Mouse (Mus musculus): ENCODE data around the gene Usp6nl. TPM values are rescaled to one million over a fixed set of nuclear protein-coding genes. Genes with fewer than 3 reads are reported as not detected.
A peak's percentile ranks its signal among the peaks of the same experiment; 100 is the strongest.

Gene Usp6nl
- total and polyA plus RNA-seq, 3 experiments: 8.9 to 67.1 (median 24.8) TPM

- DNase-seq (ENCODE audit: low read depth, low spot score): no peak
- Histone ChIP-seq H3K4me3 (ENCODE audit: control insufficient read depth in 1 of 2, insufficient read depth in 1 of 2, low read depth in 2 of 2, low read length in 2 of 2) (no peak overlapping the region), H3K36me3 (ENCODE audit: control insufficient read depth in 1 of 2, insufficient read depth in 2 of 2, low read length in 2 of 2) (peaks cover 0 to 23% of the 10 kb centered on the region in 2 experiments; a peak in 2 of 4 replicates), H3K27ac (ENCODE audit: control insufficient read depth, low read depth, low read length) (no peak overlapping the region), H3K9me3 (replicated peaks; ENCODE audit: insufficient read depth, low read length) (no peaks in the 10 kb centered on the region), H3K27me3 (ENCODE audit: control insufficient read depth in 1 of 2, insufficient read depth in 2 of 2, low read length in 2 of 2) (no peaks in the 10 kb centered on the region), H3K4me1 (ENCODE audit: control insufficient read depth in 1 of 2, insufficient read depth in 2 of 2, low read length in 2 of 2) (no peaks in the 10 kb centered on the region), H3K9ac (ENCODE audit: control insufficient read depth, low read depth, low read length, poor library complexity, severe bottlenecking) (no peak overlapping the region), H3K79me2 (ENCODE audit: control insufficient read depth, insufficient read depth, low read length, poor library complexity) (no peaks in the 10 kb centered on the region)
- TF ChIP-seq JUND (IDR thresholded peaks at IDR 0.05; ENCODE audit: low read depth, low read length): no peak
- TF ChIP-seq ZMIZ1 (IDR thresholded peaks at IDR 0.05; ENCODE audit: low read depth, low read length): no peak
- no peak for TF ChIP-seq POLR2AphosphoS2 (IDR thresholded peaks at IDR 0.05; ENCODE audit: low read length)
- no peak for TF ChIP-seq MAX (IDR thresholded peaks at IDR 0.05; ENCODE audit: low read length)
These were observed 91.3 kb downstream of the Usp6nl start for GRCm38 (mm10) chr2:6413723-6414122.

GRCm38 (mm10) chr2:6414400-6414799 is 91.9 kb downstream of the Usp6nl start:
- H3K27ac ChIP-seq (ENCODE audit: control insufficient read depth, low read depth, low read length): no peak overlapping the region
- no peaks in the 10 kb centered on the region for H3K9me3 ChIP-seq (replicated peaks; ENCODE audit: insufficient read depth, low read length)
- H3K79me2 ChIP-seq (ENCODE audit: control insufficient read depth, insufficient read depth, low read length, poor library complexity): no peaks in the 10 kb centered on the region
- no peaks in the 10 kb centered on the region for H3K27me3 ChIP-seq (ENCODE audit: control insufficient read depth in 1 of 2, insufficient read depth in 2 of 2, low read length in 2 of 2)
- no peak overlapping the region for H3K4me3 ChIP-seq (ENCODE audit: control insufficient read depth in 1 of 2, insufficient read depth in 1 of 2, low read depth in 2 of 2, low read length in 2 of 2)
- DNase-seq (ENCODE audit: low read depth, low spot score): no peak
- H3K36me3 ChIP-seq (ENCODE audit: control insufficient read depth in 1 of 2, insufficient read depth in 2 of 2, low read length in 2 of 2): peaks cover 0 to 23% of the 10 kb centered on the region in 2 experiments; a peak in 2 of 4 replicates
- no peaks in the 10 kb centered on the region for H3K4me1 ChIP-seq (ENCODE audit: control insufficient read depth in 1 of 2, insufficient read depth in 2 of 2, low read length in 2 of 2)
- no peak for TF ChIP-seq EP300 (IDR thresholded peaks at IDR 0.05; ENCODE audit: low read depth in 1 of 2, low read length in 2 of 2)
- no peak for TF ChIP-seq SMC3 (IDR thresholded peaks at IDR 0.05; ENCODE audit: low read depth, low read length)
- no peak for TF ChIP-seq CTCF (IDR thresholded peaks at IDR 0.05 in 2 of 3, conservative IDR thresholded peaks at IDR 0.05 in 1 of 3; ENCODE audit: control insufficient read depth in 1 of 3, insufficient read depth in 1 of 3, low read depth in 2 of 3, low read length in 3 of 3, poor library complexity in 1 of 3, severe bottlenecking in 1 of 3)
- no peak for TF ChIP-seq USF1 (IDR thresholded peaks at IDR 0.05; ENCODE audit: low read depth, low read length)
- H3K9ac ChIP-seq (ENCODE audit: control insufficient read depth, low read depth, low read length, poor library complexity, severe bottlenecking): no peak overlapping the region

DNA sequence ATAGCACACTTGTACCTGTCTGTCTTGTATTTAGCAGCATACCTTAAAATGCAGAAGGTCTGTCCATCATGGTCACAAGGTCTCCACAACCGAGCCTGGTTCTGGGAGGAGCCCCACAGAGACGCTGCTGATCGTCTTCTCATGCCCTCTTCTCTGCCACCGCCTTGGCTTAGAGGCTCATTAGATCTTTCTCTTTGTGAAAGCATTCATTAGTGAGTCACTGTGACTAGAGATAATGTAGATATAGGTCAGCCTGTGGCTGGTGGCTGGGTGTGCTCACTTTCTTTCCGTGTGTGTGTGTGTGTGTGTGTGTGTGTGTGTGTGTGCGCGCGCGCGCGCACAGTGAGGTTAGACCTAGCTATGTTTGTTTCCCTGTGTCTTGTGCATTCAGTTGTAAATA is 94.7 kb downstream of the Usp6nl start:
- H3K27me3 ChIP-seq (ENCODE audit: control insufficient read depth in 1 of 2, insufficient read depth in 2 of 2, low read length in 2 of 2): no peaks in the 10 kb centered on the region
- no peak overlapping the region for H3K9ac ChIP-seq (ENCODE audit: control insufficient read depth, low read depth, low read length, poor library complexity, severe bottlenecking)
- H3K79me2 ChIP-seq (ENCODE audit: control insufficient read depth, insufficient read depth, low read length, poor library complexity): no peaks in the 10 kb centered on the region
- no peaks in the 10 kb centered on the region for H3K4me1 ChIP-seq (ENCODE audit: control insufficient read depth in 1 of 2, insufficient read depth in 2 of 2, low read length in 2 of 2)
- H3K27ac ChIP-seq (ENCODE audit: control insufficient read depth, low read depth, low read length): no peak overlapping the region
- no peak for TF ChIP-seq MYB (IDR thresholded peaks at IDR 0.05; ENCODE audit: low read depth, low read length)
- TF ChIP-seq ETS1 (IDR thresholded peaks at IDR 0.05; ENCODE audit: low read depth, low read length): no peak
- TF ChIP-seq CHD2 (IDR thresholded peaks at IDR 0.05; ENCODE audit: low read length): no peak
- TF ChIP-seq RAD21 (IDR thresholded peaks at IDR 0.05; ENCODE audit: low read depth, low read length): no peak
- TF ChIP-seq KAT2A (conservative IDR thresholded peaks at IDR 0.05; ENCODE audit: low read depth, low read length): no peak
- TF ChIP-seq E2F4 (IDR thresholded peaks at IDR 0.05; ENCODE audit: borderline replicate concordance, low read depth, low read length): no peak
- TF ChIP-seq CHD1 (IDR thresholded peaks at IDR 0.05; ENCODE audit: low read depth, low read length): no peak
- TF ChIP-seq BHLHE40 (IDR thresholded peaks at IDR 0.05; ENCODE audit: borderline replicate concordance, low read depth, low read length): no peak
- TF ChIP-seq SIN3A (IDR thresholded peaks at IDR 0.05; ENCODE audit: low read length): no peak
- TF ChIP-seq POLR2A (IDR thresholded peaks at IDR 0.05; ENCODE audit: control insufficient read depth in 1 of 2, insufficient read depth in 1 of 2, low read depth in 1 of 2, low read length in 2 of 2, poor library complexity in 1 of 2): no peak
- peaks cover 0 to 16% of the 10 kb centered on the region in 2 experiments; a peak in 2 of 4 replicates for H3K36me3 ChIP-seq (ENCODE audit: control insufficient read depth in 1 of 2, insufficient read depth in 2 of 2, low read length in 2 of 2)
- H3K9me3 ChIP-seq (replicated peaks; ENCODE audit: insufficient read depth, low read length): no peaks in the 10 kb centered on the region
- no peak overlapping the region for H3K4me3 ChIP-seq (ENCODE audit: control insufficient read depth in 1 of 2, insufficient read depth in 1 of 2, low read depth in 2 of 2, low read length in 2 of 2)
- DNase-seq (ENCODE audit: low read depth, low spot score): peak; percentile 27
